Mouse (Mus musculus): ENCODE results near the gene Stat5a.

DNA sequence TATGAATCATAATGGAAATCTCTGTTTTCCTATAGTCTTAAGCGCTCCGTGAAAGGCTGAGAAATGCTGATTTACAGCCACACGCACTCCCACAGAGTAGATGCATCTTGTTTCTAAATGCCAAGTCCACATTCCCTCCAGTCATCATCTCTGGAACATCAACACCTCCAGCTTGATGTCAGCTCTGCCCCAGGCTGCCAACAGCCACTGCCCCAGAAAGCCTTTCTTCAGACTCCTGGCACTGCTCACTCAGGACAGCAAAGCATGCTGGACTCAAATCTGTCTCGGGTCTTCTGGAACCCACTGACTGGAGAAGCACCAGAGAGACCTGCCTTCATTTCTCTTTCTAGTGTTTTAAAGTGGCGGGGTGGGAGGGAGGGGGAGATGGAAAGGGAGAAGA lies 33.3 kb downstream of the Stat5a start:
- TF ChIP-seq CTCF (IDR thresholded peaks at IDR 0.05; ENCODE audit: low read depth, low read length) (no peak), POLR2A (IDR thresholded peaks at IDR 0.05; ENCODE audit: insufficient read depth, low read length) (no peak)

Measured in ES-Bruce4 (cell line).